Mouse (Mus musculus): ENCODE measurements around the gene Dop1b.

GRCm38 (mm10) chr16:93807167-93807566 lies 95.5 kb downstream of the Dop1b start:
- no peak for TF ChIP-seq CTCF (IDR thresholded peaks at IDR 0.05; ENCODE audit: extremely low read depth, insufficient read depth, insufficient read length, insufficient replicate concordance)
- no peak for TF ChIP-seq POLR2A (IDR thresholded peaks at IDR 0.05; ENCODE audit: low read depth, low read length)

Data from spleen, adult 2 months (tissue).